Mouse (Mus musculus) frontal cortex, postnatal 10 days (tissue): ENCODE results near the gene Gfy.

Experiments used
- DNase-seq, 2 experiments: peaks; one replicate each; pipeline ENCODE4 v3.0.0; 2022; ENCODE audit warnings: low spot score in 2 of 2, mixed read lengths in 1 of 2

The Gfy gene

GRCm38 (mm10) chr7:45149545-45149944 is 29.8 kb downstream of the Gfy start:
- no peak for DNase-seq

GRCm38 (mm10) chr7:45148534-45149098 is 30.8 kb downstream of the Gfy start:
- no peak for DNase-seq

GRCm38 (mm10) chr7:45147899-45148298 is 31.5 kb downstream of the Gfy start:
- DNase-seq = no peak

GRCm38 (mm10) chr7:45147267-45147666 is 32.1 kb downstream of the Gfy start:
- DNase-seq = no peak

GRCm38 (mm10) chr7:45145460-45145859 is 33.9 kb downstream of the Gfy start:
- no peak for DNase-seq

- no peak for DNase-seq
Measured at GRCm38 (mm10) chr7:45144368-45145174, 34.8 kb downstream of the Gfy start.

- no peak for DNase-seq
Measured at GRCm38 (mm10) chr7:45141914-45142313, 37.5 kb downstream of the Gfy start.

- DNase-seq = no peak
Measured at GRCm38 (mm10) chr7:45141319-45141718, 38.0 kb downstream of the Gfy start.

GRCm38 (mm10) chr7:45139904-45140723 is 39.3 kb downstream of the Gfy start:
- no peak for DNase-seq

GRCm38 (mm10) chr7:45138403-45138802 is 41.0 kb downstream of the Gfy start:
- DNase-seq = no peak

GRCm38 (mm10) chr7:45137171-45138006 is 42.0 kb downstream of the Gfy start:
- DNase-seq = no peak

- DNase-seq = peak; percentile 71 to 85
Measured at GRCm38 (mm10) chr7:45135993-45136567, 43.3 kb downstream of the Gfy start, which contains the start of the genes Gm45713 and Flt3l. Gene Gm45713, minus strand, starts transcription at chr7:45136231. Gene Flt3l, minus strand, starts transcription at chr7:45136432.

- no peak for DNase-seq
Measured at GRCm38 (mm10) chr7:45135370-45135769, 44.0 kb downstream of the Gfy start.

GRCm38 (mm10) chr7:45134544-45135026 is 44.8 kb downstream of the Gfy start:
- no peak for DNase-seq

GRCm38 (mm10) chr7:45133446-45134159 is 45.8 kb downstream of the Gfy start:
- DNase-seq = no peak

- DNase-seq = no peak
Measured at GRCm38 (mm10) chr7:45131850-45132249, 47.5 kb downstream of the Gfy start.

GRCm38 (mm10) chr7:45129776-45130512 is 49.4 kb downstream of the Gfy start:
- no peak for DNase-seq

- no peak for DNase-seq
Measured at GRCm38 (mm10) chr7:45129318-45129717, 50.1 kb downstream of the Gfy start.

- DNase-seq = peak; percentile 99
Measured at GRCm38 (mm10) chr7:45128624-45129246, 50.6 kb downstream of the Gfy start, which contains the start of gene Rpl13a. Gene Rpl13a, minus strand, starts transcription at chr7:45128761.
